Mouse (Mus musculus): Measurements from ENCODE around the gene Tex11. TPM values are rescaled to one million over a fixed set of nuclear protein-coding genes. Genes with fewer than 3 reads are reported as not detected.

Tex11 gene
- polyA plus RNA-seq, 1 experiment from 2014 or later = 0.08 TPM

DNA sequence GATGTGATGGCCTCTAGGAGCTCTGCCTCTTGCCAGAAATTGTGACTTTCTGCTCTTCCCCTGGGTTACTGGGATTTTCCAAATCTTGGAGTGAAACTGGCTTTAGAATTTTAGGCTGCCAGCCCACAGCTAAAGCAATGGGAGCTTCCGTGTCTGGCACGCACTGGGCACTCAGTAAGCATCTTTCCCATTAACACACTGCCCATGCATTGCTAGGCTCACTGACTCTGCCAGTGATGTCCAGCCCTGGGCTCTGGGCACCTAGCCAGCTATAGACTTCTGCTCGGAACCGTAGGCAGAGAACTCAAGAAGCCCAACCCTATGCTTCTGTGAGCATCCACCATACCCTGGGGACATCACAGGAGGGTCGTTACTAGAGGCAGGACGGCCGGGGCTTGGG, 243.7 kb downstream of the Tex11 start:
- Histone ChIP-seq H3K27ac (replicated peaks) (no peak overlapping the region), H3K27me3 (ENCODE audit: control insufficient read depth, insufficient read depth, low read length) (no peaks in the 10 kb centered on the region), H3K4me1 (replicated peaks; ENCODE audit: control insufficient read depth, insufficient read depth) (no peaks in the 10 kb centered on the region), H3K36me3 (ENCODE audit: control insufficient read depth, insufficient read depth, low read length) (no peaks in the 10 kb centered on the region; the same call in 1 of the 2 replicates), H3K9ac (ENCODE audit: low read length) (no peak overlapping the region), H3K4me2 (replicated peaks; ENCODE audit: low read depth) (no peak overlapping the region), H3K9me3 (ENCODE audit: control insufficient read depth, low read length) (no peaks in the 10 kb centered on the region), H3K4me3 (ENCODE audit: low read depth, low read length) (no peak overlapping the region)
- WGBS = 71% methylated on average over 7 of the region's 7 CpGs
- no peak for DNase-seq (ENCODE audit: low spot score)
- TF ChIP-seq CTCF (IDR thresholded peaks at IDR 0.05; ENCODE audit: low read depth) (no peak), EP300 (optimal IDR thresholded peaks at IDR 0.05) (no peak)
- ATAC-seq (ENCODE audit: low FRiP score, low TSS enrichment) = no peak

DNA sequence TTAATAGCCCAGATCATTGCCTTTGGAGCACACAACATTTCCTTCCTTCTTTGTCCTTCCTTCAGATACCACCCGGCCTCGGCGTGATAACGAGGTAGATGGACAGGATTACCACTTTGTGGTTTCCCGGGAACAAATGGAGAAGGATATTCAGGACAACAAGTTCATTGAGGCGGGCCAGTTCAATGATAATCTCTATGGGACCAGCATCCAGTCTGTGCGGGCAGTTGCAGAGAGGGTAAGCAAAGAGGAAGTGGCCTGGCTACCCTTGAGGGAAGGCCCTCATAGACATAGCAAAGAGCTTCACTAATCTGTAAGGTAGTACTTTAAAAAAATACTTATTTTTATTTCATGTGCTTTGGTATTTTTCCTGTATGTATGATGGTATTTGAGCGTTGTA, 245.3 kb downstream of the Tex11 start:
- H3K36me3 ChIP-seq (ENCODE audit: control insufficient read depth, insufficient read depth, low read length) = no peaks in the 10 kb centered on the region; the same call in 1 of the 2 replicates
- 97% methylated on average over 8 of the region's 8 CpGs for whole genome bisulfite sequencing

GRCm38 (mm10) chrX:100811129-100811528, 248.3 kb downstream of the Tex11 start:
- H3K36me3 ChIP-seq (ENCODE audit: control insufficient read depth, insufficient read depth, low read length) = no peaks in the 10 kb centered on the region
- H3K27me3 ChIP-seq (ENCODE audit: control insufficient read depth, insufficient read depth, low read length) = no peaks in the 10 kb centered on the region
- H3K27ac ChIP-seq (replicated peaks) = no peak overlapping the region
- DNase-seq (ENCODE audit: low spot score) (no peak), ATAC-seq (ENCODE audit: low FRiP score, low TSS enrichment) (no peak)
- H3K4me1 ChIP-seq (replicated peaks; ENCODE audit: control insufficient read depth, insufficient read depth) = no peaks in the 10 kb centered on the region
- TF ChIP-seq CTCF (IDR thresholded peaks at IDR 0.05; ENCODE audit: low read depth) = no peak
- TF ChIP-seq EP300 (optimal IDR thresholded peaks at IDR 0.05) = no peak
- no peak overlapping the region for H3K4me2 ChIP-seq (replicated peaks; ENCODE audit: low read depth)
- H3K4me3 ChIP-seq (ENCODE audit: low read depth, low read length) = no peak overlapping the region
- no peaks in the 10 kb centered on the region for H3K9me3 ChIP-seq (ENCODE audit: control insufficient read depth, low read length)
- no peak overlapping the region for H3K9ac ChIP-seq (ENCODE audit: low read length)
- 74% methylated on average over 4 of the region's 4 CpGs for WGBS

More for the DNA sequence above, 245.3 kb downstream of the Tex11 start:
- DNase-seq (ENCODE audit: low spot score) (no peak), ATAC-seq (ENCODE audit: low FRiP score, low TSS enrichment) (no peak)
- Histone ChIP-seq H3K27ac (replicated peaks) (no peak overlapping the region), H3K9ac (ENCODE audit: low read length) (no peak overlapping the region), H3K27me3 (ENCODE audit: control insufficient read depth, insufficient read depth, low read length) (no peaks in the 10 kb centered on the region), H3K4me2 (replicated peaks; ENCODE audit: low read depth) (no peak overlapping the region), H3K4me3 (ENCODE audit: low read depth, low read length) (no peak overlapping the region), H3K4me1 (replicated peaks; ENCODE audit: control insufficient read depth, insufficient read depth) (no peaks in the 10 kb centered on the region), H3K9me3 (ENCODE audit: control insufficient read depth, low read length) (no peaks in the 10 kb centered on the region)
- no peak for TF ChIP-seq CTCF (IDR thresholded peaks at IDR 0.05; ENCODE audit: low read depth)
- TF ChIP-seq EP300 (optimal IDR thresholded peaks at IDR 0.05) = no peak

GRCm38 (mm10) chrX:100802034-100802433, 257.4 kb downstream of the Tex11 start:
- Histone ChIP-seq H3K9me3 (ENCODE audit: control insufficient read depth, low read length) (no peaks in the 10 kb centered on the region), H3K27ac (replicated peaks) (peak overlapping the region; percentile 80), H3K27me3 (ENCODE audit: control insufficient read depth, insufficient read depth, low read length) (no peaks in the 10 kb centered on the region), H3K36me3 (ENCODE audit: control insufficient read depth, insufficient read depth, low read length) (no peaks in the 10 kb centered on the region), H3K4me2 (replicated peaks; ENCODE audit: low read depth) (no peak overlapping the region), H3K9ac (ENCODE audit: low read length) (no peak overlapping the region), H3K4me3 (ENCODE audit: low read depth, low read length) (no peak overlapping the region), H3K4me1 (replicated peaks; ENCODE audit: control insufficient read depth, insufficient read depth) (no peaks in the 10 kb centered on the region)
- no peak for TF ChIP-seq EP300 (optimal IDR thresholded peaks at IDR 0.05)
- TF ChIP-seq CTCF (IDR thresholded peaks at IDR 0.05; ENCODE audit: low read depth) = no peak
- DNase-seq (ENCODE audit: low spot score) (peak; percentile 74), ATAC-seq (ENCODE audit: low FRiP score, low TSS enrichment) (peak; percentile 75)
- WGBS = 47% methylated on average over 6 of the region's 6 CpGs

DNA sequence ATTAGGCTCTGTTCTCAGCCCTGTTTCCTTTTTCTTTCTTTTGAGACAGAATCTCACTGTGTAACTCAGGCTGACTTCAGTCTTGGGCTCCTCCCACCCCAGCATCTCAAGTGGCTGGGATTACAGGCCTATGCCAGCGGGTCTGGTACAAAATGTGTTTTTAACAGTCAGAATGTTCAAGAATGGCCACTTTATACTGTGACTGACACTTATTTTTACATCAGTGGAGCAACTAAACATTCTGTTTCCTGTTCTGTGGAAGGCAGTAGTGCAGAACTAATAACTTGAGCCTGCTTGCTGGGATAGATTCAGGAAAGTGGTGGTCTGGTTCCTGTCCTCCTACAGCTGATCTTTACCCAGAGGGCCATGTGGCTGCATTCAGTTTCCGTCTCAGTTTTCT, 258.8 kb downstream of the Tex11 start:
- Histone ChIP-seq H3K4me3 (ENCODE audit: low read depth, low read length) (no peak overlapping the region), H3K9me3 (ENCODE audit: control insufficient read depth, low read length) (no peaks in the 10 kb centered on the region), H3K4me1 (replicated peaks; ENCODE audit: control insufficient read depth, insufficient read depth) (no peaks in the 10 kb centered on the region), H3K27me3 (ENCODE audit: control insufficient read depth, insufficient read depth, low read length) (no peaks in the 10 kb centered on the region), H3K9ac (ENCODE audit: low read length) (no peak overlapping the region), H3K27ac (replicated peaks) (no peak overlapping the region), H3K4me2 (replicated peaks; ENCODE audit: low read depth) (no peak overlapping the region), H3K36me3 (ENCODE audit: control insufficient read depth, insufficient read depth, low read length) (no peaks in the 10 kb centered on the region)
- ATAC-seq (ENCODE audit: low FRiP score, low TSS enrichment) (no peak), DNase-seq (ENCODE audit: low spot score) (no peak)
- TF ChIP-seq EP300 (optimal IDR thresholded peaks at IDR 0.05) = no peak
- TF ChIP-seq CTCF (IDR thresholded peaks at IDR 0.05; ENCODE audit: low read depth) = no peak
- WGBS = 34% methylated on average over 2 of the region's 2 CpGs

GRCm38 (mm10) chrX:100797851-100798527, 261.5 kb downstream of the Tex11 start:
- ATAC-seq (ENCODE audit: low FRiP score, low TSS enrichment) = no peak
- Histone ChIP-seq H3K4me2 (replicated peaks; ENCODE audit: low read depth) (no peak overlapping the region), H3K4me3 (ENCODE audit: low read depth, low read length) (no peak overlapping the region), H3K27ac (replicated peaks) (peak overlapping the region; percentile 61; the same call in 1 of the 2 replicates), H3K4me1 (replicated peaks; ENCODE audit: control insufficient read depth, insufficient read depth) (no peaks in the 10 kb centered on the region), H3K9me3 (ENCODE audit: control insufficient read depth, low read length) (no peaks in the 10 kb centered on the region), H3K27me3 (ENCODE audit: control insufficient read depth, insufficient read depth, low read length) (no peaks in the 10 kb centered on the region), H3K36me3 (ENCODE audit: control insufficient read depth, insufficient read depth, low read length) (no peaks in the 10 kb centered on the region), H3K9ac (ENCODE audit: low read length) (no peak overlapping the region)
- 70% methylated on average over 7 of the region's 7 CpGs for WGBS
- TF ChIP-seq EP300 (optimal IDR thresholded peaks at IDR 0.05) = no peak
- peak; percentile 30 for TF ChIP-seq CTCF (IDR thresholded peaks at IDR 0.05; ENCODE audit: low read depth)
- no peak for DNase-seq (ENCODE audit: low spot score)

Data from stomach, postnatal 0 days (tissue).